Mouse (Mus musculus) liver, embryonic 14.5 days (tissue): Measurements from ENCODE around the gene Grin2c.

Experiments
- CTCF ChIP-seq: IDR thresholded peaks from 2 replicates; pipeline ENCODE4 v1.5.1; 2016; ENCODE audit warnings: antibody characterized with exemption, low read depth, control low read depth
- EP300 ChIP-seq: IDR thresholded peaks from 2 replicates; pipeline ENCODE4 v1.6.1; 2016; ENCODE audit warnings: antibody characterized with exemption, low read depth

GRCm38 (mm10) chr11:115271052-115271451 is 4.0 kb upstream of the Grin2c start:
- no peak for TF ChIP-seq CTCF
- no peak for TF ChIP-seq EP300
